Mouse (Mus musculus): ENCODE results near the gene Pus7l. TPM values are rescaled to one million over a fixed set of nuclear protein-coding genes. Genes with fewer than 3 reads are reported as not detected.

Pus7l gene
- total and polyA plus RNA-seq, 3 experiments, result 33.2 to 51.2 (median 40.6) TPM

- no peak for TF ChIP-seq NRF1 (IDR thresholded peaks at IDR 0.05; ENCODE audit: insufficient read depth, low read depth, low read length, poor library complexity, severe bottlenecking)
- peak; percentile 80; the same call in 1 of the 2 replicates for TF ChIP-seq ZKSCAN1 (IDR thresholded peaks at IDR 0.05; ENCODE audit: low read depth, low read length)
- TF ChIP-seq POLR2AphosphoS2 (IDR thresholded peaks at IDR 0.05; ENCODE audit: low read length), result no peak
- TF ChIP-seq KAT2A (conservative IDR thresholded peaks at IDR 0.05; ENCODE audit: low read depth, low read length), result no peak
- TF ChIP-seq MAX (IDR thresholded peaks at IDR 0.05; ENCODE audit: low read length), result peak; percentile 99
- no peak for TF ChIP-seq GABPA (IDR thresholded peaks at IDR 0.05; ENCODE audit: low read depth, low read length)
- no peak for TF ChIP-seq UBTF (IDR thresholded peaks at IDR 0.05; ENCODE audit: borderline replicate concordance, insufficient read depth, low read depth, low read length)
- TF ChIP-seq MXI1 (IDR thresholded peaks at IDR 0.05; ENCODE audit: low read depth, low read length), result peak; percentile 99
- TF ChIP-seq MAZ (IDR thresholded peaks at IDR 0.05; ENCODE audit: low read depth, low read length), result 0 out of 2 replicates have a peak, but pooled peaks have one; percentile 49
- TF ChIP-seq CTCF (IDR thresholded peaks at IDR 0.05 in 2 of 3, conservative IDR thresholded peaks at IDR 0.05 in 1 of 3; ENCODE audit: control insufficient read depth in 1 of 3, insufficient read depth in 1 of 3, low read depth in 2 of 3, low read length in 3 of 3, poor library complexity in 1 of 3, severe bottlenecking in 1 of 3), result no peak
- TF ChIP-seq JUND (IDR thresholded peaks at IDR 0.05; ENCODE audit: low read depth, low read length), result no peak
- no peak for TF ChIP-seq CHD1 (IDR thresholded peaks at IDR 0.05; ENCODE audit: low read depth, low read length)
- peak; percentile 87 for TF ChIP-seq USF1 (IDR thresholded peaks at IDR 0.05; ENCODE audit: low read depth, low read length)
- no peak for TF ChIP-seq ZC3H11A (IDR thresholded peaks at IDR 0.05; ENCODE audit: low read depth, low read length)
- peak; percentile 46 for TF ChIP-seq ETS1 (IDR thresholded peaks at IDR 0.05; ENCODE audit: low read depth, low read length)
- TF ChIP-seq ZMIZ1 (IDR thresholded peaks at IDR 0.05; ENCODE audit: low read depth, low read length), result no peak
- peak; percentile 20 to 29; a peak in 2 of 4 replicates for TF ChIP-seq EP300 (IDR thresholded peaks at IDR 0.05; ENCODE audit: low read depth in 1 of 2, low read length in 2 of 2)
Observed at GRCm38 (mm10) chr15:94542567-94543408, 559 bp downstream of the Pus7l start (continued).

GRCm38 (mm10) chr15:94539296-94539695 lies 4.1 kb downstream of the Pus7l start:
- H3K36me3 ChIP-seq (ENCODE audit: control insufficient read depth in 1 of 2, insufficient read depth in 2 of 2, low read length in 2 of 2), result peaks cover 0 to 8% of the 10 kb centered on the region in 2 experiments; a peak in 2 of 4 replicates
- H3K9me3 ChIP-seq (replicated peaks; ENCODE audit: insufficient read depth, low read length), result no peaks in the 10 kb centered on the region
- no peak for TF ChIP-seq NELFE (IDR thresholded peaks at IDR 0.05; ENCODE audit: low read depth, low read length)
- no peak for TF ChIP-seq ZC3H11A (IDR thresholded peaks at IDR 0.05; ENCODE audit: low read depth, low read length)
- no peak for TF ChIP-seq MAZ (IDR thresholded peaks at IDR 0.05; ENCODE audit: low read depth, low read length)
- TF ChIP-seq CHD2 (IDR thresholded peaks at IDR 0.05; ENCODE audit: low read length), result no peak
- no peak for TF ChIP-seq HCFC1 (IDR thresholded peaks at IDR 0.05; ENCODE audit: low read depth, low read length)
- no peak for TF ChIP-seq RCOR1 (IDR thresholded peaks at IDR 0.05; ENCODE audit: low read depth, low read length)
- no peak for TF ChIP-seq MYC (IDR thresholded peaks at IDR 0.05; ENCODE audit: low read depth, low read length)
- no peak for TF ChIP-seq POLR2AphosphoS2 (IDR thresholded peaks at IDR 0.05; ENCODE audit: low read length)
- TF ChIP-seq MAFK (IDR thresholded peaks at IDR 0.05; ENCODE audit: borderline replicate concordance, low read depth, low read length), result no peak
- TF ChIP-seq USF2 (IDR thresholded peaks at IDR 0.05; ENCODE audit: borderline replicate concordance in 1 of 2, insufficient read depth in 1 of 2, low read depth in 1 of 2, low read length in 2 of 2), result no peak
- no peak for TF ChIP-seq TBP (IDR thresholded peaks at IDR 0.05; ENCODE audit: low read depth, low read length)
- no peak overlapping the region for H3K4me3 ChIP-seq (ENCODE audit: control insufficient read depth in 1 of 2, insufficient read depth in 1 of 2, low read depth in 2 of 2, low read length in 2 of 2)
- peaks cover 16% of the 10 kb centered on the region for H3K79me2 ChIP-seq (ENCODE audit: control insufficient read depth, insufficient read depth, low read length, poor library complexity)
- H3K9ac ChIP-seq (ENCODE audit: control insufficient read depth, low read depth, low read length, poor library complexity, severe bottlenecking), result no peak overlapping the region
- no peak for DNase-seq (ENCODE audit: low read depth, low spot score)
- H3K27me3 ChIP-seq (ENCODE audit: control insufficient read depth in 1 of 2, insufficient read depth in 2 of 2, low read length in 2 of 2), result no peaks in the 10 kb centered on the region
- no peak overlapping the region for H3K27ac ChIP-seq (ENCODE audit: control insufficient read depth, low read depth, low read length)
- peaks cover 2% of the 10 kb centered on the region in 2 experiments; a peak in 2 of 4 replicates for H3K4me1 ChIP-seq (ENCODE audit: control insufficient read depth in 1 of 2, insufficient read depth in 2 of 2, low read length in 2 of 2)

Measured in MEL (cell line).